Mouse (Mus musculus) E14TG2a.4 (cell line): ENCODE results near the gene Pigg.

ENCODE experiments used
- H3K27me3 ChIP-seq: 2 replicates; pipeline ENCODE4 v1.6.1; 2014; ENCODE audit warnings: low read length, control low read depth; ENCODE audit not compliant: insufficient read depth
- H3K36me3 ChIP-seq: 2 replicates; pipeline ENCODE4 v1.6.1; 2014; ENCODE audit warnings: low read length, control low read depth; ENCODE audit not compliant: insufficient read depth
- H3K4me1 ChIP-seq: replicated peaks from 2 replicates; pipeline ENCODE4 v1.6.1; 2014; ENCODE audit warnings: low read depth, low read length, control low read depth
- H3K4me3 ChIP-seq: replicated peaks from 2 replicates; pipeline ENCODE4 v1.5.1; 2014; ENCODE audit warnings: mild to moderate bottlenecking, low read length
- H3K9me3 ChIP-seq: 2 replicates; pipeline ENCODE4 v1.6.1; 2014; ENCODE audit warnings: low read length, control low read depth
- CTCF ChIP-seq: conservative IDR thresholded peaks from 2 replicates; pipeline ENCODE4 v1.5.1; 2014; ENCODE audit warnings: low read length
- NANOG ChIP-seq: IDR thresholded peaks from 2 replicates; pipeline ENCODE4 v1.6.1; 2014; ENCODE audit warnings: borderline replicate concordance, low read length, mixed read lengths
- POU5F1 ChIP-seq: IDR thresholded peaks from 2 replicates; pipeline ENCODE4 v1.6.1; 2014; ENCODE audit warnings: low read length, borderline replicate concordance

Pigg gene

DNA sequence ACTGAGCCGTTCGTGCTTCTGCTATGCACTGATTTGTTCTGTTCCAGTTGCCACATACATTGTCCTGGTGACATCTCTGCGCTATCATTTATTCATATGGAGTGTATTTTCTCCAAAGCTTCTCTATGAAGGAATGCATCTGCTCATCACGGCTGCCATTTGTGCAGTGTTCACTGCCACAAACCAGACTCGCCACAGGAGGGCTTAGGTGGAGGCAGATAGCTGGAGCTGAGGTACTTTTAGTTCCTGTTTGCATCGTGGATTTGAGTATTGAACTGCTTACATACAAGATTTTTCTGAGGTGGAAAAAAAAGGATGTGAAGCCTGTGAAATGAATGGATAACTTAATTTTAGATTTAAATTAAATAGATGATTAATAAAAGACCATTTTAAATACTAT, 35.4 kb downstream of the Pigg start:
- Histone ChIP-seq H3K36me3 (peaks cover 56% of the 10 kb centered on the region), H3K9me3 (no peaks in the 10 kb centered on the region), H3K27me3 (no peaks in the 10 kb centered on the region), H3K4me1 (no peaks in the 10 kb centered on the region), H3K4me3 (no peak overlapping the region)
- TF ChIP-seq NANOG (no peak), CTCF (no peak), POU5F1 (no peak)

DNA sequence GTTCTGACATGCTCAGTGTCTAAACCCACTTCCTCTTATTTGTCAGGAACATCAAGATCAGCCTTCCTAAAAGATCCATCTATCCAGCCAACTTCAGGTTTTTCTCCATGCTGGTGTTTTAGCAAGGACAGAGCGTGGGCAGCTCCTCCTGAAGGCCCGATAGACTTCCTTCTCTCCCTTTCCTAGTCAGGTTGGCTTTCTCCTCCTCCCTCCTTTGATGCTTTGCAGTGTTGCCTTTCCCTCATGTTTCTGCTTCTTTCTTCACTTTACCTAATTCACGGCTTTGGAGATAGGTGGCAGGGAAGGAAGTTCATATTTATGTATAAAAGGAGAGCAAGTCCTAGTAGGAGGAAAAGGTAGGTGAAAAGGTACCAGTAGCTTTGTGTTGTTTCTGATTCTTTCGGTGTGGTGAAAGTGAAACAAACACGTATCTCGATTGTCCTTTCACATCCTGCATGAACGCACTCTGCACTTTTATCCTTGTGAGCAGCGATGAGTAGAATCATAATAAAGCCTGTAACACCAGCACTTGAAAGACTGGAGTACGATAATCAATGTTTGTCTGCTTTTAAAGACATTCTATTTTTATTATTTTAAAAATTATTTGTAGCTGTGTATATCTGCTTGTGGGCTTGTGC, 37.2 kb downstream of the Pigg start:
- peaks cover 40% of the 10 kb centered on the region for H3K36me3 ChIP-seq
- H3K9me3 ChIP-seq: no peaks in the 10 kb centered on the region
- no peak overlapping the region for H3K4me3 ChIP-seq
- TF ChIP-seq POU5F1 (no peak), NANOG (no peak), CTCF (no peak)
- H3K4me1 ChIP-seq: no peaks in the 10 kb centered on the region
- H3K27me3 ChIP-seq: no peaks in the 10 kb centered on the region

DNA sequence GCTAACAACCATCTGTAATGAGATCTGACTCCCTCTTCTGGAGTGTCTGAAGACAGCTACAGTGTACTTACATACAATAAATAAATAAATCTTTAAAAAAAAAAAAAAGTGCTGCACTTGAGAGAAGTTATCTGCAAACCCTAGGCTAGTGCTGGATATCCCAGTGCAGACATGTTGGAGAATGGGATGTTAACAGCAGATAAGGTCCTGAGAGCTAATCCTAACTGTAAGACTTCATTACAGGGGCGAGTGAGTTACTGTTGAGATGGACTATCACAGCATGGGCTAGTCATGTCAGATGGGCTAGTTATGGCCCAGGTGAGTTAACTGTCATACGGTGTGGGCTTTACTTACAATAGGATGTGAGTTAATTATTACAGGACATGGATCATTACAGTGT, 41.6 kb downstream of the Pigg start:
- TF ChIP-seq NANOG (no peak), CTCF (no peak), POU5F1 (no peak)
- Histone ChIP-seq H3K27me3 (no peaks in the 10 kb centered on the region), H3K36me3 (peaks cover 10% of the 10 kb centered on the region), H3K4me3 (no peak overlapping the region), H3K9me3 (no peaks in the 10 kb centered on the region), H3K4me1 (no peaks in the 10 kb centered on the region)

DNA sequence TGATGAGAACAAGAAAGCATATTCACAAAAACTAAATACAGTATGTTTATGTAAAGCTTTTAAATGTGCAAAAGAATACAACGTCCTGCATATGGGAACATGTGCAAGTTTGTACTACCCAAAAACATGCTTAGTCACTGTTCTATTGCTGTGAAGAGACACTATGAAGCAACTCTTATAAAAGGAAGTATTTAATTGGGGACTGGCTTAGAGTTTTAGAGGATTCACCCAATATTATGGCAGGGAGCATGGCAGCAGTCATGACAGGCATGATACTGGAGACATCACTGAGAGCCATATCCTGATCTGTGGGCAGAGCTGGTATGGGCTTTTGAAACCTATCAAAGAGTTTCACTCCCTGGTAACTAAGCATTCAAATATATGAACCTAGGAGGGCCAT, 45.5 kb downstream of the Pigg start:
- Histone ChIP-seq H3K4me1 (no peaks in the 10 kb centered on the region), H3K4me3 (no peak overlapping the region), H3K27me3 (peaks cover 14% of the 10 kb centered on the region), H3K36me3 (no peaks in the 10 kb centered on the region), H3K9me3 (no peaks in the 10 kb centered on the region)
- TF ChIP-seq NANOG (no peak), CTCF (no peak), POU5F1 (no peak)

DNA sequence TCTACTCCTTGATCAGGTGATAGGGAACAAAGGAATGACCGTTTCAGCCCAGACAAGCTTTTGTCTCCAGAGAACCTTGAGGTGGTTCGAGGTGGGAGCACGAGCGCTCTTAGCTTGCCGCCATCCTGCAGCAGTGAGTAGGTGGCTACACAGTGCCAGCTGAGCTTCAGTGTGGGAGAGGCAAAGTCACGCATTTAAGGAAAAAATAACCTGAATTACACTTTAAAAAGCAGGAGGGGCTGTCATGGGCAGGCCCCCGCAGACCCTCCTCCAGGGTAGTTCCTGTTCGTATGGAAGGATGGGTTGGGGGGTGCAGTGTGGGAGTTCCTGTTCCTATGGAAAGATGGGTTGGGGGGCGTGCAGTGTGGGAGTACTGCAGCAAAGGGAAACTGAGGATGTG, 47.1 kb downstream of the Pigg start:
- TF ChIP-seq CTCF: no peak
- no peak for TF ChIP-seq POU5F1
- no peak for TF ChIP-seq NANOG
- H3K36me3 ChIP-seq: no peaks in the 10 kb centered on the region
- H3K9me3 ChIP-seq: no peaks in the 10 kb centered on the region
- peaks cover 30% of the 10 kb centered on the region for H3K27me3 ChIP-seq
- no peaks in the 10 kb centered on the region for H3K4me1 ChIP-seq
- H3K4me3 ChIP-seq: no peak overlapping the region

DNA sequence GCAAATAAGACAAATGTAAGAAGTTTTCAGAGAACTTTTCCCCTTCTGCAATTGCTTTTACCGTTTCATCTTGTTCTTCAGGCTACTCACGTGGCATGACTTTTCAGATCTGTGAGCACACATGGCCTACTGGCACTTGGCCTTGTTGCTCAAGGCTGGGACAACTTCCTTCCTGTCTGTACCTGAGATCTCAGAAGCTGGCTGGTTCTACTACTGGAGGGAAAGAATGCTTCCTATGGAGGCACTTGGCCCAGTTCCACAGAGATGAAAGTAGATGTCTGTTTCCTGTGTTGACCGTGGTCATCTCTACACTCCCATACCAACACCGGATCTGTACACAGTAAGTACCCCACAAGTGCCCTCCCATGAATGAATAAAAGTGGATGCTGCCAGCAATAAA, 47.8 kb downstream of the Pigg start:
- Histone ChIP-seq H3K4me1 (no peaks in the 10 kb centered on the region), H3K4me3 (no peak overlapping the region), H3K9me3 (no peaks in the 10 kb centered on the region), H3K27me3 (peaks cover 37% of the 10 kb centered on the region), H3K36me3 (no peaks in the 10 kb centered on the region)
- TF ChIP-seq CTCF: no peak
- no peak for TF ChIP-seq POU5F1
- TF ChIP-seq NANOG: no peak

DNA sequence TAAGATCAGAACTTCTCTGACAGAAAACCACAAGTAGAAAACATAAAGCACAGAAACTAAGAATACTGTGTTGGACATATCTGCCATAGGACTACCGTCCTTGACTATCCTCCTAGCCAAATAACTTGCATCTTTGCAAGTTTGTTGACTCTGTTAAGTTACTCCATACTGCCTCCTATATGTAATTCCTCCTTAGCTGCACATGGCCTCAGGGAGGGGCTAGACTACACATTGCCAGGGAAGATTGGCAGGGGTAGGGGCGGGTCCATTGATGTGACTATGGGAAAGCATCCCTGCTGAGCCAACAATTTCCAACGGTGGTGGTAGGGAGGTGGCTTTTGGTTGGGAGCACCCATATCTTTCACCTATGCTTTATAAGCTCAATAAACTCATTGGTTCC, 49.9 kb downstream of the Pigg start:
- Histone ChIP-seq H3K9me3 (no peaks in the 10 kb centered on the region), H3K4me1 (peaks cover 6% of the 10 kb centered on the region; the same call in 1 of the 2 replicates), H3K36me3 (no peaks in the 10 kb centered on the region), H3K27me3 (peaks cover 58% of the 10 kb centered on the region), H3K4me3 (no peak overlapping the region)
- no peak for TF ChIP-seq NANOG
- no peak; the same call in 1 of the 2 replicates for TF ChIP-seq CTCF
- TF ChIP-seq POU5F1: no peak

DNA sequence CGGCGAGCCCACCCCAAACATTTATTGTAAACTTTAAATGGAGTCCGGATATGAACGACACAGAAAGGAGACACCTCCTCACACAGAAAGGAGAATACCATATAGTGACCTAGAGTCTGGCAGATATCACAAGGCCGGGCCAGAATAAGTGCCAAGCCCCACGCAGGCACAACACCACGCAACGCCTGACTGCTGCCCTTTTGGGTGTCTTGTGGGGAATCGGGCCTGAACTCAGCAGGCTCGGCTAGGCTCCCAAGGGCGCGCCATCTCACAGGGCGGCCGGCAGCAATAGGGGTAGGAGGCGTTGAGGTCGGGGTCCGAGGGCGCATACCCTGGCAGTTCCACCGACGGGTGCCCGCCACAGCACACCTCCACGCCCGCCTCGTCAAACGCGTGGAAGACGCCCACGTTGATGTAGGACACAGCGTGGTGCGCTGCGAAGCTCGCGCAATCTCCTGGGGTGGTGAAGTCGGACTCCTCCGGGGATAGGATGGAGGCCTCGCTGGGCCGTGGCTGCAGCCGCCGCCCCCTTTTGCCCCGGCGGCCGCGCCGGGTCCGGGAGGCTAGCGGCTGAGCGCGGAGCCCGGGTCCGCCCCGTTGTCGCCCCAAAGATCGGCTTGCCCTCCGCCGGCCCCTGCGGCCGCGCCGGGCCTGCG, 54.0 kb downstream of the Pigg start:
- H3K36me3 ChIP-seq: no peaks in the 10 kb centered on the region
- TF ChIP-seq POU5F1 (no peak), NANOG (no peak), CTCF (no peak)

More for the DNA sequence above, 54.0 kb downstream of the Pigg start:
- H3K4me1 ChIP-seq: peaks cover 37% of the 10 kb centered on the region
- H3K9me3 ChIP-seq: no peaks in the 10 kb centered on the region
- peak overlapping the region; percentile 79 for H3K4me3 ChIP-seq
- peaks cover 85% of the 10 kb centered on the region for H3K27me3 ChIP-seq
